Mouse (Mus musculus): Measurements from ENCODE around the gene Alk.

Alk gene

DNA sequence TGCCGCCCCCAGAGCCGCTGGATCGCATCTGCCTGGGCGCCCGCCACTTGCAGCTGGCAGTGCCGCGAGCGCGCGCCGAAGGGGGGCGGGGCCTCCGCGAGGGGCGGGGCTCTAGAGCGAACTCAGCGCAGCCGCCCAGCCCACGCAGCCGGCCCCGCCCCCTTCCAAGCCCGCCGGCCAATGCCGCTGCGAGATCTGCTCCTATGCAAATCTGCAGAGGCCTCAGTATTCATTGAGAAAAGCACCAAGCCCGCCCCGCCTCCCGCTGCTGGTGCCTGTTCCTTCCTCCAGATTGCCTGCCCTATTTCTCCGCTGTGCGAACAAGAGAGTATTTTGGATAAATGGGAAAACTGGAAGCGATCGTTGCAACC lies at the start of gene Alk:
Alk (minus strand) TSS at position 18 of the 371 bp plus-strand sequence.
- DNase-seq (ENCODE audit: low spot score in 2 of 2), result peak; percentile 76 to 88

DNA sequence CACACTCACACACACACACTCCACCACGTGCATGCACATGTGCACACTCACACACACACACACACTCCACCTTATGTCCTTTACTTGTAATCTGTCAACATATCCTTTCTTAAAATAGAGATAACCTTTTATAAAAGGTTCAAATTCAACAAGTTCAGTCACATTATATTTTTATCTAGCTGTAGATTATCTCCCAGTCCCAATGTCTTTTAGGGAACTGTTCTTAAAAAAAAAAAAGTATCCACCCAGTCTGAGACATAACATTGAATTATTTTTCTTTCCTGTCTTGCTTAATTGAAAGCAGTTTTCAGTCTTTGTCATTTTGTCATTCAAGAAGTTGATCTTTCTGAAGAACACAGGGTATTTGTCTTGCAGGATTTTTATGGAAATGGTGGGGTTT lies 48.4 kb upstream of the Alk start:
- no peak for DNase-seq (ENCODE audit: low spot score in 2 of 2)

DNA sequence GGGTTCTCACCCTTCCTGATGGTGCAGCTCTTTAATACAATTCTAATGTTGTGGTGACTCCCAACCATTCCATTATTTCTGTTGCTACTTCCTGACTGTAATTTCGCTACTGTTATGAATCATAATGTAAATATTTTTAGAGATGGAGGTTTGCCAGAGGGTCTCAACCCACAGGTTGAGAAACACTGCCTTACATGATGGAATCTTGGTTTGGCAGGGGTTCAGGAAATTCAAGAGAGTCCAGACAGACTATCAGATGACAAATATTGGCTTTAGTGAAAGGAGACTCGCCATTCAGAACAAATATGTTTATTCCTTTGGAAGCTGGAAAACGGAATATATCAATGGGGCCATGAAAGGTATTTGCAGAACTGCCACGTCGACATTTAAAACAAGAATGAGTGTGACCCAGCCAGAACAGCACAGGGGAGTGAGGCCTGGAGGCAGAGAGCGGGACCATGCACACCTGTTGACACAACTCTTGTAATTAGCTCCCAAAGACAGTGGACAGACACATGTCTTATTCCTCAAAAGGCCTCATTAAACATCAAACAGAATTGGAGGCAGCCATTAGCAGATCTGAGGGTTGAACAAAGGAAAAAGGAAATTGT lies 44.3 kb upstream of the Alk start:
- no peak for DNase-seq (ENCODE audit: low spot score in 2 of 2)

DNA sequence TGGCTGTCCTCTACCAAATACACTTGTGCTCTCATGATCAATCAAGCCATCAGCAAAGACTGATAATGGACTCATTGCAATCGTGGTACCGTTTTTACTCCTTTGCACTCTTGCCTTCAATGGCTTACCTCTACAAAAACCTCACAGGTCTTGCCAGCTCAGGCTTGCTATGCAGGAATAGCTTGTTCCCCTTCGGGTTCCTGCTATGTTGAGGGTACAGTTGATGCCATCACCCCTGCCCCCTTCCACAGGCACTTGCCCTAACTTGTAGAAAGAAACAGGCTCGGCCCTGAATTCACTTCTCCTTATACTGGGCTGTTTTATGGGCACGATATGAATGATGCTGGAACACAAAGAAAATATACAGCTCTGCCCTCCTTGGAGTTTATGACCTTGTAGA lies 41.7 kb upstream of the Alk start:
- DNase-seq (ENCODE audit: low spot score in 2 of 2), result no peak

DNA sequence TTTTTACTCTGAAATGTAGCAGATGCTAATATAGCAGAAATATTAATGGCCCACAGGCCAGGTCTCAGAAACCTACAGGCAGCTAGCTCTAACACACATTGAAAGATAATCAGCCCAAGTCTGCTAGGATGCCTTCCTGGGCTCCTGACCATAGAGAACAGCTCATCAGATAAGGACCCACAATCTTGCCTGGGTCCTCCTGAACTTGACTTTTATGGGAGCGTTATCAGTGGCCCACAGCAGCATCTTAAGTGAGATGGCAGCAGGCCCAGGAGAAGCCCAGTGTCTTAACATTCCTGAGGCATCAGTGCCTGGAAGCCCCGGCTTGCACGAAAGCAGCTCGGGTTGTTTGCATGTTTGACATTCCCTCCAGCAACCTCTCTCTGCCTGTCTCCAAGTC lies 35.7 kb upstream of the Alk start:
- DNase-seq (ENCODE audit: low spot score in 2 of 2), result no peak

DNA sequence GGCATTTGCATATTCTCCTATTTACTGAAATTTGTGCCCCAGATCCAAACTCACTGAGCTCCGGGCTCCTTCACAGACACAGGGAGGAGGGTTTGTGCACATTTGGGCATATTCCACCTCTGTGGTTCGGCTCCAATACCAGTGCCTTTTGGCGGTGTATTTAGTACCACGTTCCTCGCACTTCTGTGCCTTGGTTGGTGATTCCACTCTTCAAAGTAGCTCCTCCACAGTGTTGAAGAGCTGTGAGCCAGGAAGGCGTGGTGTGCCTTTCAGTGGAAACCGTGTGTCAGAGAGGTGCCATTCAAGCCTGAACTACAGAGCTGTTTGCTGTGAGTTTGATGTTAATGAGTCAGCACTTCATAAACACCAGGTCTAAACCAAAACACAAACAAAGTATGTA lies 35.0 kb upstream of the Alk start:
- DNase-seq (ENCODE audit: low spot score in 2 of 2), result no peak

DNA sequence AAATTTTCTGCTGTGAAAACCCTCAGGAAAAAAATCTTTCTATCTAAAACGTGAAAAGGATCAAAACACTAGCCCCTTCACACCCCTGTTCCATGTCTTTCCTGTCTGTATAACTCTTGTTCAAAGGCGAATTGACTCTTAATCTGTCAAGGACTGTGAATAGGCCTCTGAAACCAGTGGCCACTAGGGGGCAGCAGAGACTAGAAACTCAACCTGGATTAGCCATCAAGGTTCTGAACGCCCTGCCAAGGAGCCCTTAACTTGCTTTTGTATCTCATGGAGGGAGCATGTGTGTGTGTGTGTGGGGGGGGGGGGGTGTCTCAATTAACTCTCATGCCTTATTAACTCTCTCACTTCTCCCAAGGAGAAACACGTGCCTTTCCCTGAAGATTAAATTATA lies 1.8 kb upstream of the Alk start:
- DNase-seq (ENCODE audit: low spot score in 2 of 2), result peak; percentile 64 to 90

DNA sequence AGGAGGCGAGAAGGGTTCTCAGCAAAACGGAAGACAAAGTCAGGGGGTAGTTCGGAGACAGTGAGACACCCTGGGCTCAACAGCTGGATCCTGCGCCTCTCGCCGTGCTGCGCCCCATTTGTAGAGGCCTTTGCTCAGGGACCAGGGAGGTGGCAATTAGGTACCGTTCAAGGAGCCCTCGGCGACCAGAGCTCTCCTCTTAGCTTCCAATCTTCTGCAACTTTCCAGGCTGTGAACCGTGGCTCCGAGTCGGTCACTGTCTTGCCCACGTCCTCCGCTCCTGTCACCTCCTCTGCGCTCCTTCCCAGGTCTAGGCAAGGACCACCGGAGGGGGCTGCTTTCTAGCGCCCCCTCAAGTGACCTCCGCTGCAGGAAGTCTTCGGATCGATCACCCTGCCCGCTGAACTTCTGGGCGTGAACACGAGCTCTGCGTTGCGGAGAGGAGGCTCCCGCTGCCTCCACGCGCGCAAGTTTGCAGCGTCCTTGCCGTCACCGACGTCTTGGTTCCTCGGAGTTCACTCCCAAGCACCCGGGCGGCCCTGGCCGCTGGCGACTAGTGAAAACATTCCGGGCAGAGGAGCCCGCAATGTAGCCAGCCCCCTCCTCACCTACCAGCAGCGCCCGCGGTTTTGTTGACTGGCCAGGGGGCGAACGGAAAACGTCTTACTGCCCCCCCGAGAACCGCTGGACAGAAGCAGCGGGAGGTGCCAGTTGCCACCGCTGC lies 379 bp downstream of the Alk start:
- no peak for DNase-seq (ENCODE audit: low spot score in 2 of 2)

DNA sequence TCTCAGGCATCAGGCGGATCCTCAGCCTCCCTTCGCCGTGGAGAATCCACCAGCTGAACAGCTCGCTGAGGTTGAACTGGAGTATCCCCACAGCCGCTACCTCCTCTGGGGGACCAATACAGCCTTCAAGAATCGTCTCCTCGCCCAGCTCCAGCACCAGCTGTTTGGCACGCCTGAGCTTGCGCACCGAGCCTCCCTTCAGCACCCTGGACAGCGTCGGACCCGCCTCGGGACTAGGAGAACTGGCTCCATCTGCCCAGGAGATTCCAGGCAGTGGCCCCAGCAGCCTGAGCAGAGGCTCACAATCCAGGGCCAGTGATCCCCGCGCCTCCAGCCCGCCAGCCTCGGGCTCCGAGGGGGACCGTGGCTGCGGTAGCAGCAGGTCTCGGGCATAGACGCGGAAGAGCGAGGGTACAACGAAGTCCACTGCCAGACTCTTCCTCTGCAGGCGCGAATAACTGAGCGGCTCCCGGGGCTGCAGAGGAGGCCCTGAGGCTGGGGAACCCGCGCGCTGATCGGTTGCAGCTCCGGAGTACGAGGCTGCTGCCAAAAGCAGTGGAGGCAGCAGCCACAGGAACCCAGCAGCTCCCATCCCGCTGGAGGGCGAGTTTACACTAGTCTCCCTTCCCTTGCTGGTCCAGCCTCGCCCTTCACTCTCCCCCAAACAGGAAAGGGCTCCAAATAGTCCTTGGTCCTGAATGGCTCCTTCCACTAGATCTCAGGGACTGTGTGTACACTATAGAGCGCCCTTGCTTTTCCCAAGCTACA lies 1.1 kb downstream of the Alk start:
- peak; percentile 47 to 84 for DNase-seq (ENCODE audit: low spot score in 2 of 2)

DNA sequence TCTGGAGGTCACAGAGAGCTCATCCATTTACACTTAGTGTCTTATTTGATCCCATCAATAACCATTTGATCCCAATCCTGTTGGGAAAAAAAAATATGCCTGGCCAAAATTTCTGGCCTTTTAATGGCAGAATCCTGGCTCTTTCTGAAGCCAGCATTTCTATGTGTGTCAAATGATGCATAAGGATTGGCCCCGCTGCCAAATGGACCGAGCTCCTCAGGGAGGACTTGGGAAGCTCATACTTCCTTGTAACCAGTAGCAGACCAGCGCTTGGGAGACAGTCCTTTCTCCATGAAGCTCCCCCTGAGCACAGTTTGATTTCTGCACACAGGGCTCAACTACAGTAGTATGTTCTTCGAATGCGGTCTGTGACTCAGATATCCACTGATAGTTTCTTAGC lies 3.6 kb downstream of the Alk start:
- no peak for DNase-seq (ENCODE audit: low spot score in 2 of 2)

DNA sequence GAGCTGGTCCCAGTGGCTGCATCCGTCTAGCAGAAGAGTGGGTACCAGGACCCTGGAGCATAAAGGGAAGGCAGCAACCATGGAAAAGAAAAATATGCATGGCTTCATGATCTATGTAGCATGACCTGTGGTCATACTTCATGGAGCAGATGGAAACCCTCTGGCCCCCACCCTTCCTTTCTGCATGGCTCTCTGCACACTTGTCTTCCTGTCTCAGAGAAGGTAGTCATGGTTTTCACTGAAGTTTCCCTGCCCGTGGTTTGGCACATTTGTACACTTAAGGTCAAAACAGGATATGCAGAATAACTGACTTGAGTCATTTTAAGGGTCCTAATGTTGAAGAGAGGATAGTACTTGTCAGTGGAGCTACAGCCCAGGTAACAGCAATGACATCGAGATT lies 16.8 kb downstream of the Alk start:
- DNase-seq (ENCODE audit: low spot score in 2 of 2), result peak in 1 of 2 experiments; percentile 14

DNA sequence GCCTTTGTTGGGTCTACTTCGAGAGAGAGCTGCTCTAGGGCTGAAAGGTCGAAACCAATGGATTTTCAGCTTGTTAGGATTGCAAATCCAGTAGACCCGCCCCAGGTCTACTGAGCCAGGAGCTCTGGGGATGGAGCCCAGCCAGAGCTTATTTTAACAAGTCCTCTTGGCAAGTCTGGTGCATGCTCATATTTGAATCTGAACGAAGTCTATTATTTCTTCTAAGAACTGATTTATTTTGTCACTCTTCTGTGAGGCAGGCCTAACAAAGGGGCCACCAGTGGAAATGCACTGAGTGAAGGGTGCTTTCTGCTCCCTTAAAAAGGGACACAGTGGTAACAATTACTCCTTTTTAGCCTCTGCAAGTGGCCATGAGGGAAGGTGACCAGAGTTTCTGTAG lies 24.3 kb downstream of the Alk start:
- DNase-seq (ENCODE audit: low spot score in 2 of 2), result no peak

DNA sequence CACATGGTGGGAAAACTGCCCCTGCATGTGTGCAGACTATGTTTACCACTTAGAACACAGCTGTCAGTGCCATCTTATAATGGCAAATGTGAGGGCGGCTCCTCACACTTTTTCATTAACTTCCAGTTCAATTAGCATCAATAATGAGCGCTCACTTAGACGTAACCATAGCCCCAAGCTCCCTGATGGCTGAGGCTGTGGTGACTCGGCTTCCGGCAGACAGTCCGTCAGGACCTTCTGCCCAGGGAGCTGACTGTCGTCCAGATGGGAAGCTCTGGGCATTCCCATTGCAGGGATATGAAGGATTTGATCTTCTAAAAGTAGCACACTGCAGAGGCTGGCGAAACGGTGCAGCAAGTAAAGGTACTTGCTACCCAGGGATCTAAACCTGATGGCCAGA lies 25.1 kb downstream of the Alk start:
- no peak for DNase-seq (ENCODE audit: low spot score in 2 of 2)

DNA sequence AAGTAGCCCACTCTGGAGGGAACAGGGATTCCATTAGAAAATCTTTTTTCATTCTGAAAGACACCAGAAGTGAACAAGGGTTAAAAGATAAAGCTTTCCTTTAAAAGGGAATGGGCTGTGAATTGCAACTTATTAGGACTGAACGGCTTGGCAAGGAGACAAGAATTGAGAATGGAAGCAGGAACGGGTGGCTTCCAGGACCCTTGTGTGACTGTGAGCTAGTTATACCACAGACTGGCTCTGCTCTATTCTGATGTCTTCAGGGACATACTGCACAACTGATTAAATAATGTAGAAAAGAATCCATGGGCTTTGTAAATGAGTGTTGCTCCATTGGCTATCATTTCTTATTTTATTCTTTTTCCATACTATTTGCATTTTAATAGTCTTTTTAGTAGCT lies 33.0 kb downstream of the Alk start:
- no peak for DNase-seq (ENCODE audit: low spot score in 2 of 2)

DNA sequence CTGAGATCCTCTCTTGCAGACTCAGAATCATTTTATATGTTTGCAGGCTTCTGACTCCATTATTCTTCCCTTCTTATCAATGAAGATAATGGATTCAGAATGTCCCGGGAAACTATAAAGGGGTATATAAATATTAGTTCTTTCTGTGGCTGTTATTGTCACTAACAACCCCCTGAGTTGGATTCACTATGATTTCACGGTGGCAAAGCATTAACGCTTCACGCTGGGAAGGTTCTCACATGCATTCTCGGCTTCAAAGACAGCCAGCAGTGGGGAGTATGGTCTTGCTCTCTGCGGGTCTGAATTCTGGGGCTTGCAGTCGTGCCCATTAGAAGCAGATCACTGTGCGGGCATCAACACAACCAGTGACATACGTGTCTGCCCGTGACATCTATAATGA lies 34.9 kb downstream of the Alk start:
- no peak for DNase-seq (ENCODE audit: low spot score in 2 of 2)

DNA sequence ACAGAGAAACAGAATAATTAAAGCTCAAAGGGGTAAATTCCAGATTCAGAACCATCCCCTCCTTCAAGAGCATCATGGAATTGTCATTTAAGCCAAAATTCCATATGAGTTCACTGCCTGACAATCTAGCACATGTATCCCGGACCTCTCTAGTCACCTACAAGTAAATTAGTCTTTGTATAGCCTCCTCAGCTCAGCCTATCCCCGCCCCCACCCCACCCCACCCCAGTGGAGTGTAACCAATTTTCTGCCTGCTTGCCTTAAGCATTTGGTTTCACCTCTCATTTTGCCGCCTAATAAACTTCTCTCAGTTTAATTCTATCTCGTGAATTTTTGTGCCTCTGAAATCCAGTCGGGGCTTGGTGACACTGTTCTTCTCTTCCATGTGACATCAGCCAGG lies 41.0 kb downstream of the Alk start:
- no peak for DNase-seq (ENCODE audit: low spot score in 2 of 2)

DNA sequence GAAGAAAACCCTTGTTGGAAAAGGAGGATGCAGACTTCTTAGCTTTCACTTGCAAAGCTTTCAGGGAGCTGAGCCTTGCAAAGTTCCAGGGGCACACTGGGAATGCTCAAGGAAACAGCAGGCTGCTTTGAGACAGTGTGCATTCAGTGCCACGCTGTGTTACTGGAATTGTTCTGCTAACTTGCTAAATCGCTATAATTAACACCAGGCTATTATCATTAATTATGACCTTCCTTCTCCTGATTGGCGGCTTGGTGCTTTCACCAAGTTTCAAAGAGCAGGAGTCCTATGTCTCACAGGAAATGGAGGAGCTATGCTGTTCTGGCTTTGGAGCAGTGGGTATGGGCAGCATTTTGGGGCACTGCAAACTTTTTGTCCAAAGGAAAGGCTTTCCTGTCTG lies 43.0 kb downstream of the Alk start:
- DNase-seq (ENCODE audit: low spot score in 2 of 2), result no peak

DNA sequence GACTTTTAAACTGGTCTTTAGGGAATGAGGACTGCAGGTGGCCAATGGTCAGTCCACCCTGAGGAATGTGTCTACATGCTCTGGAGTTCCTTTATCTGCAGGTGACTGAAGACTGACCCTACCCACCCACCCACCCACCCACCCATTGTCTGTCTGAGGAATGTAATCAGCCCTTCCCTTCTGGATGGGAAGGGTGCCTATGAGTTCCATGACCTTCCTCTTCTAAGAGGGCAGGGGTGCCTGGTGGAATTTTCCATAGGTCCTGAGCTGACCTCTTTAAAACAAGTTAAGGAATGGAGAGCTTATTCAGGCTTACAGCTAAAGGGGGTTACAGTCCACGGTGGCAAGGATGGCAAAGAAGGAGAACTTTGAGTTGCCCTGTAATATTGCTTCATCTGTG lies 43.7 kb downstream of the Alk start:
- DNase-seq (ENCODE audit: low spot score in 2 of 2), result no peak

DNA sequence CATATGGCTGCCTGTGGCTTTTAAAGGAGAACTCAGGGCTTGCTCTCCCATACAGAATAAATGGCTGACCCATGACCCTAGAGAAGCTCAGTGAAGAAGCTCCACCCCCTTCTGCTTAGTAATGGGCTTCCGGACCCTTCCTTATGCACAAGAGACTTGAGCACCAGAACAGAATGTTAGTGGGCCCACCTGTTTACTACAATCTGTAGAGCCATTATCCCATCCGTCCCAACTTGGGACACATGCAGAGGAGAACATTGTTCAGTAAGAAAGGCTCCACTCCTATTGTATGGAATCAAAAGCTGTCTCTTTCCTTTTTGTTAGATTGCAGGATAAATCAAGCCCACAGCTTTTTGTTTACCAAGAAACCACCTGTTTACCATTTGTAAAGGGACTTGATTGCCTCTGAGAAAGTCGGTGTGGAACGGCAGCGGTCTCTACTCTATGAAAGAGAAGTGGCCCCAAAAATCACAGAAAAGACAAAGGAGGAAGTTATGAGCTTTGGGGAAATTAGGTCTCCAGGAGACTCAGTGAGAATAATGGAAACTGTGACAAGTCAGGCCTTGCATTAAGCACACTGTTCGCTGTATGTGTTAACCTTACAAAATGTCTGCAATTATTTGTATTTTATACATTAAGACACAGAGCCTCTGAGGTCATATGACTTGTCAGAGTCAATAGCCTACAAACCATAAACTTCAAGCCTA lies 47.2 kb downstream of the Alk start:
- no peak for DNase-seq (ENCODE audit: low spot score in 2 of 2)

DNA sequence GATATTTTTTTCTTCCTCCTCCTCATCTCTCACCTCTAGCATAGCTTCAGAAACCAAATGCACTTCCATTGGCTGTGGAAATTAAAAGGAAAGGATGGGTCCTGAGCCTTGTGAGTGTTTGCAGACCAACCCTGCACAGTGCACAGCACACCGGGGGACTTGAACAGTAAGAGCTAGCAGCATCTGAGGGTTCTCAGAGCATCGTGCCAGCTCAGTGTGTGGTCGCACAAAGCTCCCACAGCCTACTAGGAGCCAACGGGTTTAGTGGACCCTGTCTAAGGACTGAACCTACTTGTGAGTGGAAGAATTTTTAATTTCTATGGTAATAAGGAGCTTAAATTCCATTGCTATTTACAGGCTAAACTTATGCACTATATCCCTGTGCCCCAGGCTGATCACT lies 58.2 kb downstream of the Alk start:
- DNase-seq (ENCODE audit: low spot score in 2 of 2), result no peak

DNA sequence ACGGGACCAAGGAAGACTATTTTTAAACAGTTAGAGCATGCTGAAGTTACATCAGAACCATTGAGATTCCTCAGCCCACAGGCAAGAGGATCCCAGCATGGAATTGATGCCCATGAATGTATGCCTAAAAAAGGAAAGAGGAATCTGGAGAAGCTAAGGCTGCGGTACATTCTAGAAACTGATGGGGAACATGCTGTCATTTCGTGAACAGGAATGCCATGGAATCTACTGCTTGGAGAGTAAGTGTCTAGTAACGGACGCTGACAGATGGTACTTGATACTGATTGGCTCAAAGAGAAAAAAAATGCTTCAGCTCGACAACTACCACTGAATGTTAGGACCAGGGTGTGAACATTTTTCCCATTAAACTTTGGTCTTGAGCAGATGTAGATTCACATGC lies 69.1 kb downstream of the Alk start:
- DNase-seq (ENCODE audit: low spot score in 2 of 2), result no peak

DNA sequence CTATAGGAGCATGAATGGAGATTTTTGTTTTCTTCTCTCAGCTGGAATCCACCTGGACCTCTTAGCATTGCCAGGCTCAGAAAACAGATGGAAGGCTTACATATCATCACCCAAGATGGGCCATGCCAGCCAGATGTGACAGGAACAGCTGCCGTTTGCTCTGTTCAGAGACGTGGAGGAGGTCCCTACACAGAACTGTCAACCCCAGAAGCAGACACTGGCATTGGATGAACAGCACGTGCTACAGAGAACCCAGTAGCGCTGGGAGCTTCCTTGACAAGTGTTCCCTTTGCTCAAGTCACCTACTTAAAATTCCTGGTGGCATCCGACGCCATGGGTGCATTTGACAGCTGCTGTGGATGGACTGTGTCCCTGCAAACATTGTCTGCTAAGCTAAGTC lies 72.2 kb downstream of the Alk start:
- DNase-seq (ENCODE audit: low spot score in 2 of 2), result no peak

DNA sequence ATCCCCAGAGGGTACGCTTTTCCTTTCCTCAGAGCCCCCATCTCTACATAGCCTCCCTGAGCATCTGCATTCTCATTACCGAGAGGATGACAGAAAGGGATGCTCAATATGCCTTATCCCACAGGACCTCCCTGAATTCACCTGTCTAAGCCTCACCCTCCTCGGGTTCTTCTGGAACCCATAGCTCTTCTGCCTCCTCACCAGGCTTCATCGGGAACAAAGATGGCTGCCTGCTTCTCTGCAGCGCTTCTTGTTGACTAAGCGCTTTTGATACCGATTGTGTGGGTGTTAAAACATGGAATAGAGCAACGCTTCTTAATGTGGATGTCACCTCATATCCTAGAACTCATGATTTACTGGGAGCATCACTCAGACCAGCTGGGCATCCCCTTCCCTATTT lies 75.9 kb downstream of the Alk start:
- no peak for DNase-seq (ENCODE audit: low spot score in 2 of 2)

Data from spleen, postnatal 4 days (tissue).